Mouse (Mus musculus) gastrocnemius, postnatal 25 days (tissue): Measurements from ENCODE around the gene Prkcg. TPM values are rescaled to one million over a fixed set of nuclear protein-coding genes. Genes with fewer than 3 reads are reported as not detected.
"Not testable (repeated sequence)": the region's sequence is repeated elsewhere in the genome, so short reads cannot be mapped to it uniquely, and the experiment has no call there.

Experiments used
- DNase-seq: peaks from one replicate; pipeline ENCODE4 v3.0.0; 2022
- long read RNA-seq, 2 experiments: library from polyadenylated mRNA; stranded (forward); transcript quantifications; one replicate each; pipeline ENCODE4 v2.0.0; 2021
- total RNA-seq, 2 experiments: library from RNA; stranded (reverse); gene quantifications; 1 replicate in 1 of 2; 2 replicates in 1 of 2; pipeline ENCODE4 v1.2.3; 2021

The Prkcg gene
- 1 to 10 TPM; 1.3 TPM for total RNA-seq
- long read RNA-seq, experiment 1, partial matches to known transcripts = 0 of 7 reads
- long read RNA-seq, experiment 1, other reads (novel, unspliced or antisense) = 7 of 7 reads
- long read RNA-seq, experiment 2, partial matches to known transcripts = 0 of 8 reads
- long read RNA-seq, experiment 2, other reads (novel, unspliced or antisense) = 8 of 8 reads

DNA sequence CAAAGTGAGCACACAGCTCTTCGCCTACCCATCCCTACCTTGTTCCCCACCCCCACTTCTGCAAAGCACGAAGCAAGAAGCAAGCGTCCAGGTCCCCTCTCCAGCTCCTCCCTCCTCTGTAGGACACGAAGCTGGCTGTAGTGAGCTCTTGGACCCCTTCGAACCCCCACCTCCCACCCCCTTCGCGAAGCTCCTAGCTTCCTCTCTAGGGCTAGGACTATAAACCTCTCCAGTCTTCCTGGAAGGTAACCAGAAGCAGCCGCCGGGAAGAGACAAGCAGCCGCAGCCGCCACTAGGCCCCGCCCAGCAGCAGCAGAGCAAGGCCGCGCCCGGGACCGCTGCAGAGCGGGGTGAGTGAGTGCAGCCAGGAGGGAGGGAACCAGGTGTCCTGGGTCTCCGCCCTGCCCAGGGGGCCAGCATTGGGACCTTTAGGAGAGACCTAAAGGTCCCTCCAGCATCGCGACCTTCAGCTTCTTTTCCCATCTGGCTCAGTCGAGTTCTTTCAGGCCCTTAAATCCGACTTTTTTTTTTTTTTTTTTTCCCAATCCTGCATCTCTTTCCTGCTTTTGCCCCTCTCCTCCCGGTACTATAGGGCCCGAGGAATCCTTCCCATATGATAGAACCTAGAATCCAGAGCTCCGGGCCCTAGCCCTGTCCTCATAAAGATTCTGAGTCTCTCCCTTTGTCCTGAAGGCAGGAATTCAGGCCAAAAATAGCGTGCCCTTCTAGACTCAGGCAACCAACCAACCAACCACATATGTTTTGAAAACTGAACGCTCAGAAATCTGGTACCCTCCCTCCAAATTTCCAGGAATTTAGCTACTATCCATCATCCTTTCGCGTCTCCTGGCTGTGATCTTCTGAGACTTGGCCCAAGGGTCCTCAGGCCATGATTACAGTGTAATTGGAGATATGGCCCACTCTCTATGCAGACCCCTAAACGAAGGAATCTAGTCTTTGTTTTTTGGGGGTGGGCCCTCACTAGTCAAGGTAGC lies at the start of gene Prkcg, which contains the start of gene Myadm:
TSS of gene Prkcg (plus strand) at position 204 of the 995 bp plus-strand sequence.
TSS of gene Myadm (plus strand) at position 105 of the 995 bp plus-strand sequence.
- DNase-seq = peak; percentile 82

DNA sequence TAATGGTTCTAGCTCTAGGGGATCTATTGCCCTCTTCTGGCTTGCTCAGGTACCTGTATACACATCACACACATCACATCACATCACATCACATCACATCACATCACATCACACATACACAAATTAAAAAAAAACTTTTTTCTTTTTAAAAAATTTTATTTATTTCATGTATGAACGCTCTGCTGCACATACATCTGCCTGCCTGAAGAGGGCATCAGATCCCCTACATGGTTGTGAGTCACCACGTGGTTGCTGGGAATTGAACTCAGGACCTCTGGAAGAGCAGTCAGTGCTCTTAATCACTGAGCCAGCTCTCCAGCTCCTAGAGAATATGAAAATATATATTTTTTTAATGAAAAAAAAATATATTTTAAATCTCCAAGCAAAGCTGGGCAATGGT lies 49.8 kb upstream of the Prkcg start:
- DNase-seq = no peak

DNA sequence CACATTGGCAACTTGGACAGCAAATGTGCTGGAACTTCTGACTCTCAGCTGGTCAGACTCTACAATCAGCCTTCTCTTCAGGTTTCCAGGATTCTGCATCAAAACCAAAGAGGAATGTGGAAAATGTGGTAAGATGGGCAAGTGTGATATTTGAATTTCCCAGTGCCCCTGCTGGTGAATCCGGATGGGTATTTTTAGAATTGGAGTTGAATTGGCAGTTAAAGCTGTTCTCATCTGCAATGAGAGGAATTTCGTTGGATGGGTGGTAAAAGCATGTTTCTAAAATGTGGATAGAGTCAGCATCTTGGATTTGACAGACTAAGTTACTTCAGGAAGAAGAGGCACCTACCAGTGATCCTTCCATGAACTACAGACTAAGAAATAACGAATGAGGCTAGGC lies 28.3 kb upstream of the Prkcg start:
- no peak for DNase-seq

DNA sequence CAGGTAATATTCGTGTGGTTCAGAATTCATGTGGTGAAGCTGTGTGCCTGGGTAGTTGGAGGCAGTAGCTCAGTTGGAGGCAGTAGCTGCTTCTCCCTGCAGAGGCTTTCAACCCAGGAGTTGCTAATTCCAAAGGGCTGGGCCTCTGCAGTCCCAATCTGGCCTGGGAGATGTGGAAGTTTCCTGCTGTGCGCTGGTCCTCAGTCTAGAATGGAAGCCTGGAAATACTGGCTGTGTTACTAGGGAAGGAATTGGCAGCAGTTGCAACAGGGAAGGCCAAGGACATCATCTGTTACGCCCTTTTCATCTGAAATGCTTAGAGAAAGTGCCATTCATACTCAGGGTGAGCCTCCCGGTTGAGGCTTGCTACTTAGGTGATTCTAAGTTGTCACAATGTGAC lies 27.5 kb upstream of the Prkcg start:
- DNase-seq = no peak

DNA sequence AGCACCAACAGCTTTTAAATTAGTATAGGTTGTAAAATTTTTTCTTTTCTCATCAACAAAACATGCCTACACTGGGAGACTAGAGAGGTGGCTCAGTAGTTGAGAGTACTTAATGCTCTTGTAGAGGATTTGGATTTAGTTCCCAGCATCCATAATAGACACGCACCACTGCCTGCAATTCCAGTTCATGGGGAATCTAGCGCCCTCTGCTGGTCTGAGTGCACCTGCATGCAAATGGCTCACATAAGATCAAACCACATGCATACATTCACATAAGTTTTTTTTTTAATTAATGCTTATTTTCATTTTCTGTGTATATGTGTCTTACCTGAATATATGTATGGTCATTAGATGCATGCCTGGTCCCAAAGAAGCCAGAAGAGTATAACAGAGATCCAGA lies 26.2 kb upstream of the Prkcg start:
- DNase-seq = no peak

DNA sequence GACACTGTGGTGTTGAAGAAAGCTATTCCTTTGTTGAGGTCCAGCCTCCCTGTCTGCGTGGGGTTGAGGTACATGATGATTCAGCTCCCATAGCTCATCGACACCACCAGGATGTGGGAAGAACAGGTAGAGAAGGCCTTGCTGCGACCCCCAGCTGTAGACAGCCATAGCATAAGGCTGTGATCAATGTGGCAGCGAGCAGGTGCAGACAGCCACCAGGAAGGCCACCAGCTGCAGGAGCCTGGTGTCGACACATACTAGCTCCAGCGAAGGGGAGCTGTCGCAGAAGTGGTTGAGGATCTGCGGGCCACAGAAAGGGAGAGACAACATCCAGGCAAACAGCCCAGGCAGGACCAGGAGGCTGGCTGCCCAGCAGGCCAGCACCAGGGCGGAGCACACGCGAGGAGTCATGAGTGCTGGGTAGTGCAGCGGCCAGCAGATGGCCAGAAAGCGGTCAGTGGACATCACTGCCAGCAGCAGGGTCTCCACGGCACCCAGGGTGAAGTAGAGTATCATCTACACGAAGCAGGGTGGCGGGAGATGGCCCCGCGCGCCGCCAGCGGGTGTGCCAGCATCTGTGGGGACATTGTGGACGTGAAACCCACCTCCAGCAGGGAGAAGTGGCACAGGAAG lies 24.5 kb upstream of the Prkcg start:
- no peak for DNase-seq

DNA sequence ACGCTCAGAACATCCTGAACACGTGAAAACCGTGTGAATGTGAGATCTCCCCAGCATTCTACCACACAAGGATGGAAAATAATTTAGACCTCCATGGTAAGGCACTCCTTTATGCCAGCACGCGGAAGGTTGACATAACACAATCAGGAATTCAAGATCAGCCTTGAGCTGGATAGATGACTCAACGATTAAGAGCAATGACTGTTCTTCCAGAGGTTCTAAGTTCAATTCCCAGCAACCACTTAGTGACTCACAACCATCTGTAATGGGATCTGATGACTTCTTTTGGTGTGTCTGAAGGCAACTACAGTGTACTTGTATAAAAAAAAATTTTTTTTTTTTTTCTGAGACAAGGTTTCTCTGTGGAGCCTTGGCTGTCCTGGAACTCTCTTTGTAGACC lies 23.7 kb upstream of the Prkcg start:
- DNase-seq = no peak

DNA sequence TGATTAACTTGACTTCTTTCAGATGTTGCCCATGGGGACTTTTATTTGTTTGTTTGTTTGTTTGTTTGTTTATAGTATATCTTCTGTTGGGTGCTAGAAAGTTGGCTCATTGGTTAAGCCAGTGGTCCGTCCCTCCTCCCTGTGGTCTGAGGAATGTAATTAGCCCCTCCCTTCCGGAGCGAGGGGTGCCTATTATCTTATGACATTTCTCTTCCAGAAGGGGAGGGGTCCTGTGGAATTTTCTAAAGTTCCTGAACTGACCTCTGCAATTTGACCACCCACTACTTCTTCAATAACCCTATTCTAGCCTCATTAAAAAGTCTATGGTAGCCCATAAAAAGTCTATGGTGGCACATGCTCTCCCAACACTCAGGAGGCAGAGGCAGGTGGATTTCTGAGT lies 21.7 kb upstream of the Prkcg start:
- no peak for DNase-seq

DNA sequence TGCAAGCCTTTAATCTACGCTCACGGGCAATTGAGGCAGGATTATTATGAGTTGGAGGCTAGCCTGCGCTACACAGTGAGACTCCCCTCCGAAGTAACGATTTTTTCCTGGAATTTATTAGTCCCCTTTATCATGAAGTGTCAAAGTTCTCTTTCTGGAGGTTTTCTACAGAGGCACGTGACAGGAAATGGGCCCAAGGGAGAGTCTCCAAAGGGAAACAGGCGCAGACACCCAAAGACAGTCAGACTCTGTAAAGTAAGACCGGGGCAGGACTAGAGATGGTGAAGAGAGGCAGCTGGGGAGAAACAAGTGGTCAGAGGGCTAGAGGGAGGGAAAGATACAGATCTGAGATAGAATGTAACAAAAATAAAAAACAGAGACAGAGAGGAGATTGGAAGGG lies 21.1 kb upstream of the Prkcg start:
- no peak for DNase-seq

DNA sequence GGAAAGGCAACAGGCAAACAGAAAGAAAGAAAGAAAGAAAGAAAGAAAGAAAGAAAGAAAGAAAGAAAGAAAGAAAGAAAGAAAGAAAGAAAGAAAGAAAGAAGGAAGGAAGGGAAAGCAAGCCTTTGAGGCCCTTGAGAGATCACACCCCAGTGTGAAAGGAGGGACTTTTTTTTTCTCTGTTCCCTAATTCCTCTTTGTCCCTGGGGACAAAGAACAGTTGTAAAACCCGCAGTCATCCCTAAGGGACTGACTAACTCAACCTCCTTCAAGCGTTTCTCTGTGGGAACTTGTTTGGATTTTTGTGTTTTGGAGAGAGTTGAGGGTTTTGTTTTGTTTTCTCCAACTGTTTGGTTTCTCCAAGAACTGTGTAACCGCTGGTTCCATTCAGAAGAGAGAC lies 20.7 kb upstream of the Prkcg start:
- DNase-seq = no peak

DNA sequence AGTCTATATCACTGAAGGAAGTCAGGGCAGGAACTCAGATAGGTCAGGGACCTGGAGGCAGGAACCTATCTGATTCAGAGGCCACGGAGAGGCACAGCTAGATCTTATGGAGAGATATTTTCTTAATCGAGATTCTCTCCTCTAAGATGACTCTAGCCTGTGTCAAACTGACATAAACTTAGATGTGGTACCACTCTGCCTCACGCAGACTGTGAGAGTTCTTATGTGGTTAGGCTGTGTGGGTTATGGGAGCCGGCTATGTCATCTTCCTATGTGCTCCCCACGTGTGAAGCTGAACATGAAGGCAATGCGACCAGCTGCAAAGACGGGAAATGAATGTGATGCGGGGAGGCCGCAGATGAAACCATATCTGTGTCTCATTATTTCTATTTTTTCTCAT lies 16.8 kb upstream of the Prkcg start:
- DNase-seq = no peak

DNA sequence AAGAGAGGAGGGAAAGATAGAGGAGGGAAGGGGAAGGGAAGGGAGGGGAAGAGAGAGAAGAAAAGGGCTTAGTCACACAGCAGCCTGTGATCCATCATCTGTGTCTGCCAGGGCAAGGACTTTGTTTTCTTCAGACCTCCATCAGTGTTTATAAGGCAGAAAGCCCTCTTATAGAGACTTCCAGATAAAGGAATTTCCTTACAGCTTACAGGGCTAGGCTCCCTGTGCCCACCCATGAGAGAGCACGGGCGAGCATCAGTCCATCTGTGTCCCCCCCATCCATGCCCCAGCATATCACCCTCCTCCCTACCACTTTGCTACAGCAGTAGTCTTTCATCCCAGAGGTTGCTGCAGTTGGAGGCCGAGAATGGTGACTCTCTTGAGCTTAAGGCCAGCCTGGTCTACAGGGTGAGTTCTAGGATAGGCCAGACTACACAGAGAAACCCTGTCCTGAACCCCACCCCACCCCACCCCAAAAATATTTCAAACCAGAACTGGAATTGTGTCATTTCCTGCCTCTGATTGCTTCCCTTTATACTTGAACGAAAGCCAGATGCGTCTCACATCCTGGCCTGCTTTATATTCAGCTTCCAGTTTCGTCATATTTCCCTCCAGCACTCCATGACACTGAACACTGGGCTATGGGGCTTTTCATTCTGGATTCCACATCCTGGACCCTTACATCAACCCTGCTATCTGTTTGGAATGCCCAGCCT lies 13.4 kb upstream of the Prkcg start:
- no peak for DNase-seq

DNA sequence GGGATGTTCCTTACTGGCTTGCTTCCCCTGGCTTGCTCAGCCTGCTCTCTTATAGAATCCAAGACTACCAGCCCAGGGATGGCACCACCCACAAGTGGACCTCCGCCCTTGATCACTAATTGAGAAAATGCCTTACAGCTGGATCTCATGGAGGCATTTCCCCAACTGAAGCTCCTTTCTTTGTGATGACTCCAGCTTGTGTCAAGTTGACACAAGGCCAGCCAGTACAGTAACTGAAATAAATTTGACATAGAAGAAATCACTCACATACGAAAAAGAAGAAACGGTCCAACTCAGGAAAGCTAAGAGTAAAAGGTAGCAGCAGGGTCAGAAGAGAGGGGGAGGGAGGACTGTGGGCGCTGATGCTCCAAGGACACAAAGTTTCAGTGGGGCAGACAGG lies 12.2 kb upstream of the Prkcg start:
- DNase-seq = not testable (repeated sequence)

DNA sequence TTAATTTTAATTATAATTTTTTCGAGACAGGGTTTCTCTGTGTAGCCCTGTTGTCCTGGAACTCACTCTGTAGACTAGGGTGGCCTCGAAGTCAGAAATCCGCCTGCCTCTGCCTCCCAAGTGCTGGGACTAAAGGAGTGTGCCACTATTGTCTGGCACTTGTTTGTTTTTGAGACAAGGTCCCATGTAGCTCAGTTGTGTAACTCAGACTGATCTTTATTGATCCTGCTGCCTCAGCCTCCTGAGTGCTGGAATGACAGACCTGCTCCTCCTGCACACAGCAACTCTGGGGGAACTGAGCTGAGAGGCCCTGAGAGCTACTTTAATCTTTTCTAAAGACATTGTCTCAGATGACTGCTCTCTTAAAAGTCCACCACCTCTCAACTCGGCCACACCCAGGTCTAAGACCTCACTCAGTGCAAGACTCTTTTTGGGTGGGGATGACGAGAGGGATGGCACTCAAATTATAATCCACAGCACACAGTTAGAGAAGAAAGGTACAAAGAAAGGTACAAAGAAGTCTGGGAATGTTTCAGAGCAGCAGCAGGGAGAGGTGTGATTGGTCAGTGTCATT lies 8.8 kb upstream of the Prkcg start:
- DNase-seq = no peak

DNA sequence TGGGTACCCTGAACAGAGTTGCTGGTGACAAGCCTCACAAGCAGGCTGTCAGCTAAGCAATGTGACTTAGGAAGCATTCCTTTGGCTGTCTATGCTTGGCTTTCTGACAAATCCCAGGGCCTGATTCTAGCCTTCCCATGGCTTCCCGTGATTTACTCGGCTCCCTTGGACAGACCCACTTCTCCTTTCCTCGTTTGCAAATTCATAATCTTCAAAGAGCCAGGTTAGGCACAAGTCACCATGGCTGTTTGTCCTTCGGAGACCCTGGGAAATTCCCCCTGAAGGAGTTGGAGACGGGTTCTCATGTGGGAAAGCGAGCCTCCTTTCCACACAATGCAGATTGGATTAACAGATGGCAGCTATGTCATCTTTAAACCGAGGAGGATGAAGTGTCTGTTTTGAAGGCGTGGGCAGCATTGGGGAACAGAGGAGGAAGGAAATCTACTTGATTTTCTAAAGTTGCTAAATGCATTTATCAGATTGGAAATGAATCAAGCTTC lies 8.3 kb upstream of the Prkcg start:
- no peak for DNase-seq

DNA sequence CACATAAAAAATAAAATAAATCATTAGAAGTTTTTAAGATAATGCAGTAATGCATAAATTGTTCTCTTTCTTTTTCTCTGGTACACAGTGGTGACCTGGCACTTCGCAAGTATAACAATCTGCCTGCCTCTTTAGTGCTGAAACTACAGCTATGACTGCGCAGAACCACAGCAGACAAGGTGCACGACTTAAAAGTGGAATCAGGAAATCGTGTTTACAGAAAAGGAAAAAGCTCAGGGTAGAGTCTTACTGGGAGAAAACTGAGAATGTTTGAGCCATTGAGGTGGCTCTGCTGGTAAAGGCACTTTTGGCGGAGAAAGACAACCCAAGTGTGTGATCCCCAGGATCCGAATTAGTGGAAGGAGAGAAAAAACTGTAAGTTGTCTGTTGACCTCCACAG lies 7.2 kb upstream of the Prkcg start:
- no peak for DNase-seq

DNA sequence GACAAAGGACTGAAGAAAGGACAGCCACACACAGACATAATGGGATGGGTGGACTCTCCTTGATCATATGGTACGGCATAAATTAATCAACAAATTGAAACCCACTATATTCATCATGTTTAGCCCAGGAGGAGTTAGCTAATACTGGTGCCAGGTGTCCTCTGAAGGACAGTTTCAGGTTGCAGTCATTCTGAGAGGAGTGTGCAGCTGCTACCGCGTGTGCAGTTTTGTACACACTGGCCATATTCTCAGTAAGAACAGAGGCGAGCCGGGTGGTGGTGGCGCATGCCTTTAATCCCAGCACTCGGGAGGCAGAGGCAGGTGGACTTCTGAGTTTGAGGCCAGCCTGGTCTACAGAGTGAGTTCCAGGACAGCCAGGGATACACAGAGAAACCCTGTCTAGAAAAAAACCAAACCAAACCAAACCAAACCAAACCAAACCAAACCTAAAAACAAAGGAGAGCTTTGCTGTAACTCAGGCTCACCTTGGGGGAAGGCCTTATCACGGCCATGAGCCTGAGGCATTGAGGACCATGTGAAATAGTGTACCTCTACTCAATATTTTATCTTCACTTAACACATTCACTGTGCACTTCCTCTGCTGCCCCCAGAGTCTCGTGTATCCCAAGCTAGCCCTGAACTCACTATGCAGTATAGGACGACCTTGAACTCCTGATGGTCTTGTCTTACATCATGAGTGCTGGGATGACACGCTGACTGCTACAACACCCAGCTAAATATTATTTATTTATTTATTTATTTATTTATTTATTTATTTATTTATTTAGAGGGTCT lies 5.7 kb upstream of the Prkcg start:
- no peak for DNase-seq

DNA sequence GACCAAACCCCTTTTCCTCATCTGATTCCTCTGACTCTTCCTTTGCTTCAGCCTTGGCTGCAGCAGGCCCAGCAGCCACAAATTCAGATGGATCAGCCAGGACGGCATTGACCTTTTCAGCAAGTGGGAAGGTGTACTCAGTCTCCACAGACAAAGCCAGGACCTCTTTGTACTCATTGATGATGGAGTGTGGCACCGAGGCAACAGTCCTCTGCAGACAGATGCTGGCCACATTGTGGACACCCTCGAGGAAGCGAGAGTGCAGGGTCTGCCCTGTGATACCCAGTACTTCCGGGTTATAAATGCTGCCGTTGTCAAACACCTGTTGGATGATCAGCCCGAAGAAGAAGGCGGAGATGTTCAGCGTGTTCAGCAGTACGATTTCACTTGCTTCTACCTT lies 4.4 kb upstream of the Prkcg start:
- no peak for DNase-seq

DNA sequence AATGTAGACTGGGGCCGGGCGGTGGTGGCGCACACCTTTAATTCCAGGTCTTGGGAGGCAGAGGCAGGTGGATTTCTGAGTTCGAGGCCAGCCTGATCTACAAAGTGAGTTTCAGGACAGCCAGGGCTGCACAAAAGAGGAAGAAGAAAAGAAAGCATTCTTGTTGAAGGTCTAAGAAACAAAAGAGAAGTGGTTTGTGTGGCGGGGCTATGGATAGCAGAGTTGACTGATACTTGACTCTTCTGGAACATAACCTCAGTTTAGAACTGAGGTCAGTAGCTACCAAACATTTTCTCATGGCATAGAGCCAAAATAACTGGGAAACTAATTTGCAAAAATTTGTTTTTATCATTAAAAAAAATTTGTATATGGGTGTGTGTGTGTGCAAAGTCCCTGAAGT lies 2.9 kb upstream of the Prkcg start:
- DNase-seq = no peak

DNA sequence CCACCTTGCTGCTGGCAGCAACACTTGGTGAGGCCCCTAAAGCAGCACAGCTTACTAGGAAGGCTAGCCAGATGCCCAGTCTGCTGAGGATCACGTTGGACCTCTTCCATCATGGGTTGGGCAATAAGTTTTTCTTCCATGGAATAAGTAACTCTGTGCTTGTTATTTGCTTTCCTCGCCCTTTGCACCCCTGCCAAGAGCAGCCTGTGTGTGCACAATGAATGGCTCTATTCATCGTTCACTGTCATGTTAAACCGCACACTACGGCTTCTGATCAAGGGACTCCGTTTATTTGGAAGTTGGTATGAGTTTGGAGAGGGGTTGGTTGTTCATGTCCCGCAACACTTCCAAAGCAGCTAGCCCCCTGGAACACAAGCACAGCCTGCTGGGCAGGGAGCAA lies 1.8 kb upstream of the Prkcg start:
- no peak for DNase-seq
